Mouse (Mus musculus): ENCODE data around the gene Pax6.

DNA sequence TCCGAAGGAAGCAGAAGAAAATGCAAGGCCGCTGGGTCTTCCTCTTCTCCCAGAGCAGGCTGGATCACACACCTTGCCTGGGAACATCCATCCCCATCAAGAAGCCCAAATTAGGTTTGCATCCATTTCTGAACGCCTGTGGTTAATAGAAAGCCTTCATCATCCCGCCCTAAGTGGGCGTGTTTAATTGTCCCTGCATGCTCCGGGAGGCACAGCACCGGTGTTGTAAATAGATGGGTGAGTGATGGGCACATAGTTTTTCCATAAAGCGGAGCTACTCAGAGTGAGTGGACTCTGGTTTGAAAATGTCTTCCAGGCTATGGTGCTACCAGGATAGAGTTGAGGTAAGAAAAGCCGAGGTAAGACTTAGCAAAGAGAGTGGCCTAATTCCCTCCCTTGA is 9.3 kb upstream of the Pax6 start:
- TF ChIP-seq EP300 (optimal IDR thresholded peaks at IDR 0.05) (no peak), CTCF (IDR thresholded peaks at IDR 0.05; ENCODE audit: low read depth) (no peak)
